Mouse (Mus musculus): Measurements from ENCODE around the gene Fyco1.

Fyco1 gene

GRCm38 (mm10) chr9:123740799-123741198, 110.9 kb downstream of the Fyco1 start:
- no peak for DNase-seq (ENCODE audit: low read depth, low spot score)
